Mouse (Mus musculus) MEL (cell line): ENCODE data around the gene Dcdc2c. TPM values are rescaled to one million over a fixed set of nuclear protein-coding genes. Genes with fewer than 3 reads are reported as not detected.

ENCODE experiments used
- DNase-seq: peaks from one replicate; pipeline ENCODE4 v3.0.0; 2011; ENCODE audit warnings: low read depth, low spot score
- H3K27ac ChIP-seq: 2 replicates; pipeline ENCODE4 v1.5.1; 2012; ENCODE audit warnings: low read depth, mild to moderate bottlenecking, control low read depth, low read length, moderate library complexity; ENCODE audit not compliant: control insufficient read depth
- H3K27me3 ChIP-seq, 2 experiments: fragments of 150-350 bp in 1 of 2; sonication (generic) in 1 of 2; 2 replicates each; pipeline ENCODE4 v1.6.1; 2012; ENCODE audit warnings: low read length in 2 of 2, mild to moderate bottlenecking in 2 of 2, improper control_type of control experiment in 1 of 2, moderate library complexity in 1 of 2; ENCODE audit not compliant: insufficient read depth in 2 of 2, control insufficient read depth in 1 of 2
- H3K36me3 ChIP-seq, 2 experiments: 2 replicates each; pipeline ENCODE4 v1.6.1; 2012 to 2014; ENCODE audit warnings: low read length in 2 of 2, improper control_type of control experiment in 1 of 2, inconsistent platforms in 1 of 2, mild to moderate bottlenecking in 1 of 2; ENCODE audit not compliant: insufficient read depth in 2 of 2, control insufficient read depth in 1 of 2
- H3K4me1 ChIP-seq, 2 experiments: fragments of 150-350 bp in 1 of 2; sonication (generic) in 1 of 2; 2 replicates each; pipeline ENCODE4 v1.6.1; 2012; ENCODE audit warnings: low read length in 2 of 2, improper control_type of control experiment in 1 of 2, mild to moderate bottlenecking in 1 of 2; ENCODE audit not compliant: insufficient read depth in 2 of 2, control insufficient read depth in 1 of 2
- H3K4me3 ChIP-seq, 2 experiments: fragments of 150-350 bp in 1 of 2; sonication (generic) in 1 of 2; 2 replicates each; pipeline ENCODE4 v1.5.1; 2012; ENCODE audit warnings: low read depth in 2 of 2, low read length in 2 of 2, mild to moderate bottlenecking in 2 of 2, moderate library complexity in 2 of 2, control low read depth in 1 of 2, improper control_type of control experiment in 1 of 2; ENCODE audit not compliant: control insufficient read depth in 1 of 2, insufficient read depth in 1 of 2
- H3K79me2 ChIP-seq: 2 replicates; pipeline ENCODE4 v1.6.1; 2012; ENCODE audit warnings: mild to moderate bottlenecking, low read length, moderate library complexity; ENCODE audit not compliant: control insufficient read depth, poor library complexity, insufficient read depth
- H3K9ac ChIP-seq: 2 replicates; pipeline ENCODE4 v1.6.1; 2012; ENCODE audit warnings: low read depth, mild to moderate bottlenecking, control low read depth, low read length, moderate library complexity; ENCODE audit not compliant: control insufficient read depth, poor library complexity, severe bottlenecking
- H3K9me3 ChIP-seq: fragments of 150-350 bp; sonication (generic); replicated peaks from 2 replicates; pipeline ENCODE4 v1.6.1; 2012; ENCODE audit warnings: mild to moderate bottlenecking, low read length, improper control_type of control experiment, moderate library complexity; ENCODE audit not compliant: insufficient read depth
- BHLHE40 ChIP-seq: IDR thresholded peaks from 2 replicates; pipeline ENCODE4 v1.6.1; 2012; ENCODE audit warnings: low read depth, mild to moderate bottlenecking, inconsistent platforms, low read length, improper control_type of control experiment, borderline replicate concordance
- CHD1 ChIP-seq: IDR thresholded peaks from 2 replicates; pipeline ENCODE4 v1.6.1; 2012; ENCODE audit warnings: low read depth, mild to moderate bottlenecking, inconsistent platforms, low read length, improper control_type of control experiment
- CHD2 ChIP-seq: IDR thresholded peaks from 2 replicates; pipeline ENCODE4 v1.6.1; 2011; ENCODE audit warnings: low read length, improper control_type of control experiment
- ELF1 ChIP-seq: IDR thresholded peaks from 2 replicates; pipeline ENCODE4 v1.6.1; 2014; ENCODE audit warnings: low read depth, mild to moderate bottlenecking, inconsistent platforms, low read length, improper control_type of control experiment, moderate library complexity
- EP300 ChIP-seq, 2 experiments: IDR thresholded peaks; 2 replicates each; pipeline ENCODE4 v1.6.1; 2011; ENCODE audit warnings: improper control_type of control experiment in 2 of 2, low read length in 2 of 2, low read depth in 1 of 2, mild to moderate bottlenecking in 1 of 2
- ETS1 ChIP-seq: IDR thresholded peaks from 2 replicates; pipeline ENCODE4 v1.6.1; 2012; ENCODE audit warnings: low read depth, mild to moderate bottlenecking, inconsistent platforms, low read length, improper control_type of control experiment, moderate library complexity
- GABPA ChIP-seq: IDR thresholded peaks from 2 replicates; pipeline ENCODE4 v1.6.1; 2012; ENCODE audit warnings: low read depth, mild to moderate bottlenecking, inconsistent platforms, low read length, improper control_type of control experiment, moderate library complexity
- HCFC1 ChIP-seq: IDR thresholded peaks from 2 replicates; pipeline ENCODE4 v1.6.1; 2012; ENCODE audit warnings: low read depth, mild to moderate bottlenecking, inconsistent platforms, low read length, improper control_type of control experiment, moderate library complexity
- JUND ChIP-seq: IDR thresholded peaks from 2 replicates; pipeline ENCODE4 v1.6.1; 2011; ENCODE audit warnings: low read depth, mild to moderate bottlenecking, improper control_type of control experiment, low read length
- MAFK ChIP-seq: IDR thresholded peaks from 2 replicates; pipeline ENCODE4 v1.6.1; 2011; ENCODE audit warnings: low read depth, mild to moderate bottlenecking, low read length, improper control_type of control experiment, borderline replicate concordance
- MXI1 ChIP-seq: IDR thresholded peaks from 2 replicates; pipeline ENCODE4 v1.6.1; 2011; ENCODE audit warnings: mild to moderate bottlenecking, low read depth, low read length, improper control_type of control experiment
- MYC ChIP-seq: IDR thresholded peaks from 2 replicates; pipeline ENCODE4 v1.6.1; 2011; ENCODE audit warnings: low read depth, mild to moderate bottlenecking, low read length, improper control_type of control experiment, moderate library complexity
- NELFE ChIP-seq: IDR thresholded peaks from 2 replicates; pipeline ENCODE4 v1.6.1; 2011; ENCODE audit warnings: low read depth, low read length, improper control_type of control experiment
- POLR2A ChIP-seq, 2 experiments: IDR thresholded peaks; 2 replicates each; pipeline ENCODE4 v1.6.1; 2011 to 2012; ENCODE audit warnings: low read length in 2 of 2, mild to moderate bottlenecking in 2 of 2, control low read depth in 1 of 2, improper control_type of control experiment in 1 of 2, low read depth in 1 of 2, moderate library complexity in 1 of 2; ENCODE audit not compliant: control insufficient read depth in 1 of 2, insufficient read depth in 1 of 2, poor library complexity in 1 of 2
- POLR2AphosphoS2 ChIP-seq: IDR thresholded peaks from 2 replicates; pipeline ENCODE4 v1.6.1; 2011; ENCODE audit warnings: low read length, improper control_type of control experiment
- RCOR1 ChIP-seq: IDR thresholded peaks from 2 replicates; pipeline ENCODE4 v1.6.1; 2012; ENCODE audit warnings: low read depth, mild to moderate bottlenecking, inconsistent platforms, low read length, improper control_type of control experiment
- SIN3A ChIP-seq: IDR thresholded peaks from 2 replicates; pipeline ENCODE4 v1.6.1; 2012; ENCODE audit warnings: low read length, improper control_type of control experiment, inconsistent platforms
- TAL1 ChIP-seq: IDR thresholded peaks from 2 replicates; pipeline ENCODE4 v1.6.1; 2012; ENCODE audit warnings: mild to moderate bottlenecking, inconsistent platforms, low read length, moderate library complexity, mixed read lengths
- TBP ChIP-seq: IDR thresholded peaks from 2 replicates; pipeline ENCODE4 v1.8.0; 2011; ENCODE audit warnings: low read depth, low read length, improper control_type of control experiment
- UBTF ChIP-seq: IDR thresholded peaks from 2 replicates; pipeline ENCODE4 v1.6.1; 2012; ENCODE audit warnings: low read depth, mild to moderate bottlenecking, inconsistent platforms, low read length, improper control_type of control experiment, moderate library complexity, borderline replicate concordance; ENCODE audit not compliant: insufficient read depth
- USF1 ChIP-seq: IDR thresholded peaks from 2 replicates; pipeline ENCODE4 v1.6.1; 2014; ENCODE audit warnings: low read depth, mild to moderate bottlenecking, inconsistent platforms, low read length, improper control_type of control experiment, moderate library complexity
- USF2 ChIP-seq, 2 experiments: IDR thresholded peaks; 2 replicates each; pipeline ENCODE4 v1.6.1; 2011 to 2012; ENCODE audit warnings: improper control_type of control experiment in 2 of 2, low read length in 2 of 2, borderline replicate concordance in 1 of 2, inconsistent platforms in 1 of 2, low read depth in 1 of 2, mild to moderate bottlenecking in 1 of 2; ENCODE audit not compliant: insufficient read depth in 1 of 2
- ZC3H11A ChIP-seq: IDR thresholded peaks from 2 replicates; pipeline ENCODE4 v1.6.1; 2012; ENCODE audit warnings: low read depth, mild to moderate bottlenecking, inconsistent platforms, low read length, improper control_type of control experiment
- ZKSCAN1 ChIP-seq: IDR thresholded peaks from 2 replicates; pipeline ENCODE4 v1.6.1; 2012; ENCODE audit warnings: low read depth, mild to moderate bottlenecking, inconsistent platforms, low read length, improper control_type of control experiment, moderate library complexity
- ZMIZ1 ChIP-seq: IDR thresholded peaks from 2 replicates; pipeline ENCODE4 v1.6.1; 2012; ENCODE audit warnings: low read depth, mild to moderate bottlenecking, inconsistent platforms, low read length, improper control_type of control experiment, moderate library complexity
- ZNF384 ChIP-seq: IDR thresholded peaks from 2 replicates; pipeline ENCODE4 v1.6.1; 2012; ENCODE audit warnings: low read depth, mild to moderate bottlenecking, inconsistent platforms, low read length, improper control_type of control experiment
- polyA plus RNA-seq, 2 experiments: library from polyadenylated mRNA; stranded (reverse) in 1 of 2; unstranded in 1 of 2; fragments of >175 nt in 1 of 2; fragments of >200 nt in 1 of 2; gene quantifications; 2 replicates each; pipeline versions ENCODE4 v1.2.1 to v1.2.4; 2012; ENCODE audit warnings: low replicate concordance in 2 of 2, low read depth in 1 of 2; ENCODE audit not compliant: insufficient read length in 2 of 2, insufficient read depth in 1 of 2, missing spikeins in 1 of 2
- total RNA-seq: library from RNA; depleted of rRNA; stranded (reverse); fragments of 300-350 nt; gene quantifications from 2 replicates; pipeline ENCODE4 v1.2.3, GENCODE M21; 2012

Dcdc2c gene
- total and polyA plus RNA-seq, 3 experiments = 0.06 TPM; not detected in 2

- peak; percentile 55; the same call in 1 of the 2 replicates for TF ChIP-seq MAFK
- TF ChIP-seq USF2 (IDR thresholded peaks at IDR 0.05; ENCODE audit: borderline replicate concordance in 1 of 2, insufficient read depth in 1 of 2, low read depth in 1 of 2, low read length in 2 of 2) = no peak
- peak; percentile 5; the same call in 1 of the 2 replicates for TF ChIP-seq CHD2
- peak; percentile 51; the same call in 1 of the 2 replicates for TF ChIP-seq NELFE
- TF ChIP-seq BHLHE40 = peak; percentile 67; the same call in 1 of the 2 replicates
- no peak for TF ChIP-seq GABPA
- TF ChIP-seq POLR2A (IDR thresholded peaks at IDR 0.05; ENCODE audit: control insufficient read depth in 1 of 2, insufficient read depth in 1 of 2, low read depth in 1 of 2, low read length in 2 of 2, poor library complexity in 1 of 2) = peak in 1 of 2 experiments; percentile 32; a peak in 1 of 4 replicates
- TF ChIP-seq CHD1 = no peak
- peak; percentile 66; the same call in 1 of the 2 replicates for TF ChIP-seq MYC
- peak; percentile 94 to 97 for TF ChIP-seq EP300 (IDR thresholded peaks at IDR 0.05; ENCODE audit: low read depth in 1 of 2, low read length in 2 of 2)
- TF ChIP-seq ZC3H11A = peak; percentile 10; the same call in 1 of the 2 replicates
- peak; percentile 82 for TF ChIP-seq SIN3A
- TF ChIP-seq USF1 = 0 out of 2 replicates have a peak, but pooled peaks have one; percentile 25
- TF ChIP-seq MXI1 = peak; percentile 61; the same call in 1 of the 2 replicates
- peak; percentile 98 for TF ChIP-seq ETS1
Observed at GRCm38 (mm10) chr12:28597699-28598098, 45.5 kb upstream of the Dcdc2c start (continued).

DNA sequence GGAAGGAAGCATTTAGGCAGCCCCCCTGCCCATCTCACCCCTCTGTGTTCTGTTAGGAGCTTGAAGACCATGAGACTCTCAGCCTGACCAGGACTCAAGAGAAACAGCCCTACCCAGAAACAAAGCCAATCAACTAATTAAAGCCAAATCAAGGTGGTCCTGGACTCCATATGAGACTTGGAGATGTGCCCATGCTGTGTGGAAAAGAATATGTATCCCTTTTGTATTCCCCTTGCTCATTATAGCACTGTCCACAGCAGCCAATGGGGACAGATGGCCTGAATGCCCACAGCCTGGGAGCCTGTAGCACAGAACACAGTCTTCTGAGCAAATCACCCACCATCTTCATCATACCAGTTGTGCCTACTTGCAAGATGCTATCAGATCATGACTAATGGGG, 44.7 kb upstream of the Dcdc2c start:
- no peaks in the 10 kb centered on the region for H3K79me2 ChIP-seq
- peak overlapping the region; percentile 93 for H3K27ac ChIP-seq
- peaks cover 0 to 15% of the 10 kb centered on the region in 2 experiments; a peak in 2 of 4 replicates for H3K36me3 ChIP-seq
- no peaks in the 10 kb centered on the region for H3K9me3 ChIP-seq
- H3K4me1 ChIP-seq = peaks cover 18 to 36% of the 10 kb centered on the region in 2 experiments
- no peaks in the 10 kb centered on the region for H3K27me3 ChIP-seq
- H3K4me3 ChIP-seq = no peak overlapping the region
- DNase-seq = no peak
- H3K9ac ChIP-seq = peak overlapping the region; percentile 35
- TF ChIP-seq TBP (no peak), POLR2AphosphoS2 (no peak), ETS1 (no peak), BHLHE40 (no peak), CHD1 (no peak), RCOR1 (no peak), HCFC1 (no peak), MYC (no peak), JUND (no peak), ELF1 (no peak), USF2 (IDR thresholded peaks at IDR 0.05; ENCODE audit: borderline replicate concordance in 1 of 2, insufficient read depth in 1 of 2, low read depth in 1 of 2, low read length in 2 of 2) (no peak), CHD2 (no peak), UBTF (no peak), POLR2A (IDR thresholded peaks at IDR 0.05; ENCODE audit: control insufficient read depth in 1 of 2, insufficient read depth in 1 of 2, low read depth in 1 of 2, low read length in 2 of 2, poor library complexity in 1 of 2) (no peak), USF1 (no peak), ZKSCAN1 (no peak), ZNF384 (no peak), ZMIZ1 (no peak), TAL1 (no peak), MXI1 (no peak)
